Mouse (Mus musculus) urinary bladder, postnatal 25 days (tissue): ENCODE results near the gene Vwa5a.

Experiments used
- DNase-seq: peaks from one replicate; pipeline ENCODE4 v3.0.0; 2022; ENCODE audit warnings: low spot score

Vwa5a gene

DNA sequence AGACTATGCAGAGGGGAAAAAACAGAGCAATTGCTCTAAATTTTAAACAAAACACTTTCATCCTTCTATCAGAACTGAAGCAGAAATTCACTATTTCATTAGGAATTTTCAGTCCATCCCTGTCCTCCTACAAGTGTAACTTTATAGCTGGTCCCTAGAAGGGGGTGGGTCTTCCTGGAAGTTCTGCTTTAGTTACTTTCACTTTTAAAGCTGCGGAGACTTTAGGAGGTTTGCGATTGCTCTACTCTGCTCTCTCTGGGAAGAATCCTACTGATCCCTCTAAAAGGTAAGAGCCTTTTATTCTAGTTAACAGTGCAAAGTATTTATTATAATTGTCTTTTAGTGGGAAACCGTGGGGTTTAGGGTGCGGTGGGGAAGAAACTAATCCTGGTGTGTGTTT lies at the start of gene Vwa5a:
Vwa5a (plus strand) TSS at position 167 of the 400 bp plus-strand sequence.
- peak; percentile 15 for DNase-seq

DNA sequence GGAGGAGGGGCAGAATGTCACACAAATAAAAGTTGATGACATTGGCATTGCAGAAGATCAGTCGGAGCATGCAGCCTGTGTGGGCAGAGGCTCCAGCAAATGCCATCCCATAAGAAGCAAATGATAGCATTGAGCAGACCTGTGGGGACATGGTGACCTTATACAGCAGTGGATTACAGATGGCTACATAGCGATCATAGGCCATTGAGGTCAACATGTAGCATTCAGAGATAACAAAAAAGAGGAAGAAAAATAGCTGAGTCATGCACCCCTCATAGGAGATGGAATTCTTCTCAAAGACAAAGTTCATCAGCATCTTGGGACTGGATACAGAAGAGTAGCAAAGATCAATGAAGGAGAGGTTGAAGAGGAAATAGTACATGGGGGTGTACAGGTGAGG lies 45.2 kb upstream of the Vwa5a start:
- DNase-seq: no peak

DNA sequence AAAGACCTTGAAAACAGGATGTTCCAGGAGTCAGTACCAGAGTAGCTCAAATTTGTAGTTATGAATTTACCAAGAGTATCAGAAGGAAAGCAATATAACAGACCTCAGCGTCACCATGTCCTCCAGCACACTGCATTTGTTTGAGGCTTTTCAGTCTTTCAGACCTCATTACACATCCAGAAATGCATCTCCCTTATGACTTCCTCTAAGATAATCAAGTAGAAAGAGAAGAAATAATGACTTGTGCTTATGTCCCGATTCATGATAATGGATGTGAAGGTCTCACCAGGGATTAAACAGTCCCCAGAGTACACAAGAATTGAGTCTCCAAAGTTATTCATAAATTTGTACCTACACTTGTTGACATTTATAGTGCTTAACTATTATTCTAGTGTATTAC lies 43.6 kb upstream of the Vwa5a start, which contains the start of gene Olfr918:
Olfr918 (minus strand) TSS at position 101 of the 400 bp plus-strand sequence.
- DNase-seq: no peak

DNA sequence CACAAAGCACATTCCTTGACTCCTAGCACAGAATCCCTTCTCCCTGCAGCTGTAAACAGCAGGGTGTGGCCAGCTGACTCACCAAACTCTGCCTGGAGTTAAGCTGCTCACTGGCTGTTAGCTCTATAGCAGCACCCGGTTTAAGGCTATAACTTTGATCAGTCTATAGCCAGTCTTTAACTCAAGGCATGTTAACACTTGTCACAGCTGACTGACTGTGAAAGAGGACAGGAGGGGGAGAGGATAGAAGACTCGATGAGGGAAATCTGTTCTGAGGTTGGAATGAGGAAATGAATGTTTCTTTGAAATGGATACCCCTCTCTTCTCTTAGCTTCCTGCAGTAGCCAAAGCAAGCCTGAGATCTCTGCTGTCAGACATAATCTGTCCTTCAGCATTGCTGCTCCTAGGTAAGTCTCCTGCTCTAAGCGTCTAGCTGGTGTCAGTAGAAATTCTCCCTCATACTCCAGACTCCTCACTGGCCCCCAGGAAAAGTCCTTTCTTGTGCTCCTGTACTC lies 916 bp downstream of the Vwa5a start:
- DNase-seq: no peak

DNA sequence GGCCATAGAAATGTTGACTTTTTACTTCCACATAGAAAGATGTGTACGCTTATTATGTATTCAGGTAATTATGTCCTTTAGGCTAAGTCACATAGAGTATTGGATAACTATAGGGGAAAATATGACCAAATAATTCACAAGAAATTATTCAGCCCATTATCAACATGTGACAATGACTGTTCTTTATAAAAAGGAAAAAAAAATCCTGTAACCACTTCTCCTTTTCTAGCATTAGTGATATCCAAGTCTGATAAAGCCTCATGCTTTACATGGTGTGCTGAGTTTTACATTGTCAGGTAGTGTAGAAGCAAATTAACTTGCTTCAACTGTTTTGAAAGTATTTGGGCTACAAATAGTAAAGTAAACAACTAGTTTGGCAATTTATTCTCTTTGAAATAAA lies 6.0 kb downstream of the Vwa5a start:
- DNase-seq: no peak

DNA sequence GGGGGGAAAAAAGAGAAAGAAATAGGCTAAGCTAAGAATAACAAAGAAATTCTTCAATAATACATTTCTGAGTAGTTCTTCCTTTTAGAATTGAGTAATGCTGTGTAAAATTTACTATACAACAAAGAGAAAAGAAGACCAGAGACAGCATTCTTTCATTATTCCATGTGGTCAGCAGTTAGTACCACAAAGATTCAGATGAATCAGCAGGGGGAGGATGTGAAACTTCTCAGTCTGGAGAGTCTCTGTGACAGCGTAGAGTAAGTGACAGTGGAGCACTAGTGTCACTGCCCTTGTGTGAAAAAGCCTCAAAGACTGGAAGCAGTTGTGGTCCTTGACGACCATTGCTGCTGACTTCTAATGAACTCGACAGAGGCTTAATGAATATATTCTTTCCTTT lies 10.2 kb downstream of the Vwa5a start:
- no peak for DNase-seq

DNA sequence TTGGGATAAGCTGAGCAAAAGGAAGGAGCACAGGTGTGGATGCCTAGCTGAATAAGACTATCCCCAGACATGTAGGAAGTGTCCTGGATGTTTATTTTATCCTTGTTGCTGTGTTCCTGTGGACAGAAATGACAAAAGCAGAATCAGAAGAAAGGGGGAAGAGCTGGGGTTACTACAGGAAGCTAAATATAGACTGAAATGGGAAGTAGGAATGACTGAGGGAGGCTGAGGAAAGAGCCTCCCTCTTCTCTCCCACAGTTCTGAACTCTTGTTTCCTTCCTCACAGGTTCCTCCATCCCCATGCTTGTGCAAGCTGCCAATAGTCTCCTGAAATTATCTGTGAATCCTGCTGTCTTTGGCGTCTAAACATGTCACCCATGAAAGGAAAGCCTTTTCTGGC lies 23.3 kb downstream of the Vwa5a start:
- no peak for DNase-seq

DNA sequence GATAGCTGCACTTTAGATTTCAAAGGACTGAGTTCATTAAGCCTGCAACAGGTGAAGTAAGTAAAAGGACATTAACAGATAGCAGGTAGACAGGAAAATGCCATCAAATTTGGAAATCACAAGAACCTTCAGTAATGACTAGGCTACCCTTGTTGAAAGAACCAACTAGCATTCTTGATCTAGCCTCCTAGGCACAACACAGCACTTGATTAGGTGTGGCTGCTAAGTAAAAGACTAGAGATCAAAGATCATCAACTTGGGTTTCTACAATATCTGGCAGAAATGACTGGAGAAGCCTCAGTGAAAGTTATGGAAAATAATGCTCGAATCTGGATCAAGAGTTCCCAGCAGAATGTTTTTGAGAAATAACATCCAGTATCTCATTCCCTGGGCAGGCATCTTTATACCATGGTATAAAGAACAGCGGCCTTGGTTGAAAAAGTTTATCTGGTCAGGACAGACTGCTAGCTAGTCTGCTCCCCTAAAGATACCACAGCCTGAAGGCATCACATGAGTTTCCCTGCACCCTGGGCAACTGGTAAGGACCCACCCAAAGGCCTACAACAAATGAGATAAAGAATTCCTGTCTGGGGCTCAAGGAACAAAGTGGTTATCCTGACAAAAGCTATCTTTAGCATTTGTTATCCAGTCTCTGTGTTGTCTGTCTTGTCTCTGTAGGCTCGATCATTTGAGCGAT lies 26.7 kb downstream of the Vwa5a start:
- DNase-seq: no peak

DNA sequence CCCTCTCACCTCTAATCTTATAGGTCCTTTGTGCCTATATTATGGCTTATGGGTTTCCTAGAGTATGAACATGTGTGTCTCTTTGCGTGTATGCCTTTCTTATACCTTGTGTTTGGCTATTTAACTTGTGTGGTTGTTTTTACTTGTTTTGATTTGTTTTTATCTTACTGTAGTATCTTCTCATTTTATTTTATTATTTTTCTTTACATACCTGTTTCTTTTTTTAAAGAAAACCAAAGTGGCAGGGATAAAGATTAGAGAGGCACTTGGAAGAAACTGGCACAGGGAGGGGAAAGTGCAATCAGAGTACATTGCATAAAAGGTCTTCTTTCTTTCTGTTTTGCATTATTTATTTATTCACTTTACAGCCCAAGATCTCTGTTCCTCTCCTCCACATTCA lies 33.9 kb downstream of the Vwa5a start, which contains the start of gene Olfr920:
Olfr920 (plus strand) TSS at position 301 of the 400 bp plus-strand sequence.
- no peak for DNase-seq

DNA sequence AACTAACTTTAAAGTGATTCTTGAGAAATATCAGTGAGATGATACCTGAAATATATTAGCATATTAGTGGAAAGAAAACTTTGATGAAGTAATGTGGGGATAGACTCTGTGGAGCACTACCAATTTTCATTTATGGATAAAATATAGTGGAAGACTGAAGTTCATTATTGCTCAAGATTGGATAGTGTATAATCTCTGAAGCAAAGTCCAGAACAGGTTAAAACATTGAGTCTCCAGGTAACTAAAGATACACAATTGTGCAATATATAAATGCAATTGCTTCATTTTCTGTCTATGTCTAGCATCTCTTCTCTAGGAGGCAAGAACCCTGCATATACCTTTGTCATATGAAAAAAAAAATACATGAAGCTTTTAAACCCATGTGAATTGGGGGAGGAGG lies 54.7 kb downstream of the Vwa5a start, which contains the start of gene Olfr921:
Olfr921 (plus strand) TSS at position 301 of the 400 bp plus-strand sequence.
- no peak for DNase-seq

DNA sequence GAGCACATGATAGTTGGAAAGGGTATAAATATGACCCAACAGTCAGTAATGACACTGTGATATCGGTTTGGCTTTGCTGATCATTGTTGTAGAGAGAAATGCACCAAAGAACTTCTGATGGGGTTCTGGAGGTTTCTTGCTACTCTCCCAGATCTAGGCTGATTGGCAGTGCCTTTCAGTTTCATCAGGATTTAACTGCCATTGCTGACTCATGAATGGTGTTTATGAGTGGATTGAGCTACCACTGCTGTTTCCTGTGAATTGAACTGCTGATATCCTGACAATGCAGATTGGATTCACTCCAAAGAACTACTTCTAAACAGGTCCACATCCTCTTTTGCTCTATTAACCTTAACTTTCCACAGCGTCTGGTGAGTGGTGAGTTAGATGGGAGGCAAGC lies 74.6 kb downstream of the Vwa5a start:
- no peak for DNase-seq
